Mouse (Mus musculus): ENCODE data around the gene Dcpp3. TPM values are rescaled to one million over a fixed set of nuclear protein-coding genes. Genes with fewer than 3 reads are reported as not detected.
"Not testable (repeated sequence)": the region's sequence is repeated elsewhere in the genome, so short reads cannot be mapped to it uniquely, and the experiment has no call there.

The Dcpp3 gene
- not detected in 2 replicates for polyA plus RNA-seq (2014; fragmentation: Nextera tagmentation; extraction: Ambion mirVana)

GRCm38 (mm10) chr17:23917158-23917557, at the start of gene Dcpp3:
TSS of gene Dcpp3 (plus strand) at chr17:23917458.
- not testable (repeated sequence) for H3K9me3 ChIP-seq (ENCODE audit: control insufficient read depth, low read length); H3K4me3 ChIP-seq (replicated peaks; ENCODE audit: low read length); H3K9ac ChIP-seq; H3K27me3 ChIP-seq (ENCODE audit: control insufficient read depth, insufficient read depth, low read length); H3K4me2 ChIP-seq (replicated peaks); ATAC-seq (ENCODE audit: low FRiP score); H3K36me3 ChIP-seq (replicated peaks; ENCODE audit: control insufficient read depth, insufficient read depth); DNase-seq (ENCODE audit: low spot score); H3K4me1 ChIP-seq (replicated peaks; ENCODE audit: control insufficient read depth, insufficient read depth, low read length); H3K27ac ChIP-seq
- WGBS = 83% methylated on average over 4 of the region's 4 CpGs

GRCm38 (mm10) chr17:23867756-23868155, 49.5 kb upstream of the Dcpp3 start, which contains the start of gene Prss21:
TSS of gene Prss21 (plus strand) at chr17:23868056.
- Histone ChIP-seq H3K4me1 (replicated peaks; ENCODE audit: control insufficient read depth, insufficient read depth, low read length) (no peaks in the 10 kb centered on the region), H3K9me3 (ENCODE audit: control insufficient read depth, low read length) (no peaks in the 10 kb centered on the region), H3K9ac (no peak within 1 kb of the TSS), H3K27ac (no peak within 1 kb of the TSS), H3K27me3 (ENCODE audit: control insufficient read depth, insufficient read depth, low read length) (no peaks in the 10 kb centered on the region), H3K4me2 (replicated peaks) (no peak within 1 kb of the TSS), H3K36me3 (replicated peaks; ENCODE audit: control insufficient read depth, insufficient read depth) (no peaks in the 10 kb centered on the region), H3K4me3 (replicated peaks; ENCODE audit: low read length) (no peak within 1 kb of the TSS)
- ATAC-seq (ENCODE audit: low FRiP score) (no peak), DNase-seq (ENCODE audit: low spot score) (no peak)
- 84% methylated on average over 15 of the region's 15 CpGs for WGBS

GRCm38 (mm10) chr17:23868513-23868912, 48.7 kb upstream of the Dcpp3 start:
- no peak overlapping the region for H3K4me3 ChIP-seq (replicated peaks; ENCODE audit: low read length)
- no peaks in the 10 kb centered on the region for H3K4me1 ChIP-seq (replicated peaks; ENCODE audit: control insufficient read depth, insufficient read depth, low read length)
- DNase-seq (ENCODE audit: low spot score) = no peak
- no peak overlapping the region for H3K4me2 ChIP-seq (replicated peaks)
- ATAC-seq (ENCODE audit: low FRiP score) = no peak
- H3K27me3 ChIP-seq (ENCODE audit: control insufficient read depth, insufficient read depth, low read length) = no peaks in the 10 kb centered on the region
- 95% methylated on average over 11 of the region's 11 CpGs for whole genome bisulfite sequencing
- no peak overlapping the region for H3K9ac ChIP-seq
- H3K9me3 ChIP-seq (ENCODE audit: control insufficient read depth, low read length) = no peaks in the 10 kb centered on the region
- no peak overlapping the region for H3K27ac ChIP-seq
- no peaks in the 10 kb centered on the region for H3K36me3 ChIP-seq (replicated peaks; ENCODE audit: control insufficient read depth, insufficient read depth)

GRCm38 (mm10) chr17:23873884-23874856, 43.1 kb upstream of the Dcpp3 start:
- no peaks in the 10 kb centered on the region for H3K4me1 ChIP-seq (replicated peaks; ENCODE audit: control insufficient read depth, insufficient read depth, low read length)
- H3K9me3 ChIP-seq (ENCODE audit: control insufficient read depth, low read length) = no peaks in the 10 kb centered on the region
- no peak overlapping the region for H3K4me3 ChIP-seq (replicated peaks; ENCODE audit: low read length)
- no peaks in the 10 kb centered on the region for H3K27me3 ChIP-seq (ENCODE audit: control insufficient read depth, insufficient read depth, low read length)
- H3K9ac ChIP-seq = no peak overlapping the region
- WGBS = 48% methylated on average over 8 of the region's 8 CpGs
- H3K36me3 ChIP-seq (replicated peaks; ENCODE audit: control insufficient read depth, insufficient read depth) = no peaks in the 10 kb centered on the region
- DNase-seq (ENCODE audit: low spot score) (peak; percentile 52), ATAC-seq (ENCODE audit: low FRiP score) (no peak)
- H3K27ac ChIP-seq = no peak overlapping the region
- no peak overlapping the region for H3K4me2 ChIP-seq (replicated peaks)

GRCm38 (mm10) chr17:23876741-23877140, 40.5 kb upstream of the Dcpp3 start:
- H3K9me3 ChIP-seq (ENCODE audit: control insufficient read depth, low read length) = no peaks in the 10 kb centered on the region
- H3K4me3 ChIP-seq (replicated peaks; ENCODE audit: low read length) = no peak overlapping the region
- H3K4me1 ChIP-seq (replicated peaks; ENCODE audit: control insufficient read depth, insufficient read depth, low read length) = no peaks in the 10 kb centered on the region
- ATAC-seq (ENCODE audit: low FRiP score) (peak; percentile 77), DNase-seq (ENCODE audit: low spot score) (peak; percentile 30)
- no peak overlapping the region for H3K27ac ChIP-seq
- no peak overlapping the region for H3K4me2 ChIP-seq (replicated peaks)
- H3K36me3 ChIP-seq (replicated peaks; ENCODE audit: control insufficient read depth, insufficient read depth) = no peaks in the 10 kb centered on the region
- no peaks in the 10 kb centered on the region for H3K27me3 ChIP-seq (ENCODE audit: control insufficient read depth, insufficient read depth, low read length)
- 45% methylated on average over 3 of the region's 3 CpGs for WGBS
- H3K9ac ChIP-seq = no peak overlapping the region

GRCm38 (mm10) chr17:23877166-23877565, 40.1 kb upstream of the Dcpp3 start:
- Histone ChIP-seq H3K9me3 (ENCODE audit: control insufficient read depth, low read length) (no peaks in the 10 kb centered on the region), H3K9ac (no peak overlapping the region), H3K4me3 (replicated peaks; ENCODE audit: low read length) (no peak overlapping the region), H3K27ac (no peak overlapping the region), H3K36me3 (replicated peaks; ENCODE audit: control insufficient read depth, insufficient read depth) (no peaks in the 10 kb centered on the region), H3K4me1 (replicated peaks; ENCODE audit: control insufficient read depth, insufficient read depth, low read length) (no peaks in the 10 kb centered on the region), H3K27me3 (ENCODE audit: control insufficient read depth, insufficient read depth, low read length) (no peaks in the 10 kb centered on the region), H3K4me2 (replicated peaks) (no peak overlapping the region)
- DNase-seq (ENCODE audit: low spot score) (peak; percentile 25), ATAC-seq (ENCODE audit: low FRiP score) (peak; percentile 63)
- 82% methylated on average over 2 of the region's 2 CpGs for WGBS

- H3K4me2 ChIP-seq (replicated peaks); H3K9me3 ChIP-seq (ENCODE audit: control insufficient read depth, low read length); H3K27ac ChIP-seq; DNase-seq (ENCODE audit: low spot score); H3K9ac ChIP-seq; H3K4me1 ChIP-seq (replicated peaks; ENCODE audit: control insufficient read depth, insufficient read depth, low read length); ATAC-seq (ENCODE audit: low FRiP score); H3K4me3 ChIP-seq (replicated peaks; ENCODE audit: low read length); H3K27me3 ChIP-seq (ENCODE audit: control insufficient read depth, insufficient read depth, low read length); H3K36me3 ChIP-seq (replicated peaks; ENCODE audit: control insufficient read depth, insufficient read depth): not testable (repeated sequence)
- 80% methylated on average over 4 of the region's 4 CpGs for WGBS
These were observed 36.7 kb upstream of the Dcpp3 start, which contains the start of the genes Dcpp1 and Dcpp2 for GRCm38 (mm10) chr17:23880576-23880975. TSS of gene Dcpp1 (plus strand) at chr17:23880876. TSS of gene Dcpp2 (plus strand) at chr17:23880880.

GRCm38 (mm10) chr17:23924531-23925007, 7.3 kb downstream of the Dcpp3 start:
- Histone ChIP-seq H3K9me3 (ENCODE audit: control insufficient read depth, low read length) (no peaks in the 10 kb centered on the region), H3K4me3 (replicated peaks; ENCODE audit: low read length) (peak overlapping the region; percentile 50), H3K27ac (peak overlapping the region; percentile 84), H3K36me3 (replicated peaks; ENCODE audit: control insufficient read depth, insufficient read depth) (no peaks in the 10 kb centered on the region), H3K27me3 (ENCODE audit: control insufficient read depth, insufficient read depth, low read length) (no peaks in the 10 kb centered on the region), H3K9ac (peak overlapping the region; percentile 62), H3K4me2 (replicated peaks) (peak overlapping the region; percentile 64), H3K4me1 (replicated peaks; ENCODE audit: control insufficient read depth, insufficient read depth, low read length) (peaks cover 6% of the 10 kb centered on the region)
- DNase-seq (ENCODE audit: low spot score) (peak; percentile 90), ATAC-seq (ENCODE audit: low FRiP score) (peak; percentile 97)
- 0% methylated on average over 29 of the region's 29 CpGs for WGBS

GRCm38 (mm10) chr17:23925090-23925493, 7.8 kb downstream of the Dcpp3 start:
- H3K4me2 ChIP-seq (replicated peaks) = peak overlapping the region; percentile 64
- no peaks in the 10 kb centered on the region for H3K9me3 ChIP-seq (ENCODE audit: control insufficient read depth, low read length)
- no peaks in the 10 kb centered on the region for H3K36me3 ChIP-seq (replicated peaks; ENCODE audit: control insufficient read depth, insufficient read depth)
- H3K9ac ChIP-seq = peak overlapping the region; percentile 62
- WGBS = 0% methylated on average over 14 of the region's 14 CpGs
- no peaks in the 10 kb centered on the region for H3K27me3 ChIP-seq (ENCODE audit: control insufficient read depth, insufficient read depth, low read length)
- peak; percentile 82 for ATAC-seq (ENCODE audit: low FRiP score)
- H3K4me3 ChIP-seq (replicated peaks; ENCODE audit: low read length) = peak overlapping the region; percentile 50
- H3K27ac ChIP-seq = peak overlapping the region; percentile 84
- DNase-seq (ENCODE audit: low spot score) = peak; percentile 70
- H3K4me1 ChIP-seq (replicated peaks; ENCODE audit: control insufficient read depth, insufficient read depth, low read length) = peaks cover 6% of the 10 kb centered on the region
